Mouse (Mus musculus) neutrophil, adult 83 days (primary cell): ENCODE results near the gene Mis18a. TPM values are rescaled to one million over a fixed set of nuclear protein-coding genes. Genes with fewer than 3 reads are reported as not detected.

Source experiments
- total RNA-seq, 2 experiments: library from RNA; stranded (reverse); gene quantifications; one replicate each; pipeline ENCODE4 v1.2.4; 2023

Gene Mis18a
- total RNA-seq, result 10 to 100 TPM; 27.2 to 30.4 TPM

GRCm38 (mm10) chr16:90727233-90728115 is at the start of gene Mis18a:
TSS of gene Mis18a (minus strand) at chr16:90727404.

GRCm38 (mm10) chr16:90738092-90738956 is 11.1 kb upstream of the Mis18a start, which contains the start of gene Mrap:
TSS of gene Mrap (plus strand) at chr16:90738207.

Other genes starting within 250 kb of the Mis18a start
- not detected for gene Mrap, start 10.8 kb upstream of the Mis18a start, total RNA-seq
- gene Urb1, start 83.0 kb upstream of the Mis18a start, total RNA-seq, result 1 to 10 TPM; 7.3 to 8.5 TPM
- gene Eva1c, start 99.3 kb upstream of the Mis18a start, total RNA-seq, result not detected
- 1 to 10 TPM; 4.1 to 8.2 TPM for gene Cfap298, start 207.7 kb upstream of the Mis18a start, total RNA-seq